Mouse (Mus musculus): ENCODE data around the gene Gm43064. TPM values are rescaled to one million over a fixed set of nuclear protein-coding genes. Genes with fewer than 3 reads are reported as not detected.
A peak's percentile ranks its signal among the peaks of the same experiment; 100 is the strongest.
"Not testable (repeated sequence)": the region's sequence is repeated elsewhere in the genome, so short reads cannot be mapped to it uniquely, and the experiment has no call there.

Gene Gm43064
- total RNA-seq (2022): not detected

DNA sequence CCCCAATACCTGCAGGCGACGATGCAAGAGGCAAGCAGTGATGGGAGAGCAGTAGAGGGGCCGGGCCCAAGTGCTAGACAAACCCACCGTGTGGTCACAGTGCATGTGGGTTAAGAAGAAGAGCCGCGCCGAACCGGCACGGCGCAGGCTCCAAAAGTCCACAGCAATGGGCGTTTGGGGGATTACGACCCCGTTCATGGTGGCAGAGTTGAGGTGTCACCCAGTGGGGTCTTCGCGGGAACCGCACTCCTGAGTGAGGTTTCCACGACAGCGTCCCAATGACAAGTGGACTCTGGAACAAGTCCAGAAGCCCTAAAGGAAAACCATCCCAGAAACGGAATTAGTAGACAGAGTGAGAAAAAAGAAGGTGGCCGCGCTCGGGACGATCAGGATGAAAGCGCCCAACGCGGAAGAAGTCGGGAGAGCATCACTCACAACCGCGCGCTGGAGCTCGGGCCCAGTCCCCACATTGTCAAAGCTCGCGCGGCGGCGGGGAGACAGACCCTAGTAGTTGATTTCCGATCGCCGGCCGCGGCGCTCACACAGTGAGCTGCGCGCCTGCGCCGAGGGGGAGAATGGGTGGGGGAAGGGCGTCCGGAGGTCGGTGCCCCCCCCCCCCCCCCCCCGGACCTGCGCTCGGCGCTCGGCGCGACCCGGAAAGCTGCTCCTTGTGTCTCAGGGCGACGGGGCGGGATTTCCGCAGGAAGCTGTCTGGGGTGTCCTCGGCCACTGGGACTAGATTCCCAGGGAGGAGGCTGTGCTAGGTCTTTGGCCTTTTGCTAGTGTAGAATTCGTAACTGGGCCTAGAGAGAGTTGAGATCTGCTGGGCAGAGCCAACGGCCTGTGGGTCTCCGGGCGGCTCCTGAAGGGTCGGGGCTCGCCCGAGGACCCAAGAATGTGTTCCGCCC lies at the start of gene Gm43064, which contains the start of the genes Dclre1b and Ap4b1:
TSS of gene Gm43064 (plus strand) at position 683 of the 908 bp plus-strand sequence.
TSS of gene Dclre1b (minus strand) at position 554 of the 908 bp plus-strand sequence.
TSS of gene Ap4b1 (plus strand) at position 630 of the 908 bp plus-strand sequence.
- peak; percentile 84 for DNase-seq

- DNase-seq: no peak
Measured at GRCm38 (mm10) chr3:103766789-103767188, 42.6 kb upstream of the Gm43064 start.

GRCm38 (mm10) chr3:103771531-103772130 lies 37.7 kb upstream of the Gm43064 start:
- peak; percentile 78 for DNase-seq

GRCm38 (mm10) chr3:103772846-103773245 lies 36.5 kb upstream of the Gm43064 start:
- no peak for DNase-seq

DNA sequence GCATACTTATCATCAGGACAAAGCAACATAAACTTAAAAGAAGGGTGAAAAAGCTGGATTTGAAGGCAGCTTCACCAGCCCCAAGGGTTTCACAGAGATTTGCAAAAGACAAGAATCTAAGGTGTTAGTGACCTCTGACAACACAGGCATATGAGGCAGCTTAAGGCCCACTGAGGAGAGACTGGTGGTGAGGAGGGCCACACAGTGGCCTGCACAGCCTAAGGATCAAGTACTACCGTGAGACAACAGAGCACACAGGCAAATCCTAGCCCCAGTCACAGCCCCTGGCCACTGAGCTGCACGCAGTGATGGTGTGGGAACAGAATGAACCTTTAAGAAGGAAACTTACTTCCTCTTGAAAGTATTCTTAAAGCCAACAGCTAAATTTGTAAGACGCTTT lies 35.9 kb upstream of the Gm43064 start:
- DNase-seq: no peak

GRCm38 (mm10) chr3:103774009-103774408 lies 35.4 kb upstream of the Gm43064 start:
- DNase-seq: no peak

DNA sequence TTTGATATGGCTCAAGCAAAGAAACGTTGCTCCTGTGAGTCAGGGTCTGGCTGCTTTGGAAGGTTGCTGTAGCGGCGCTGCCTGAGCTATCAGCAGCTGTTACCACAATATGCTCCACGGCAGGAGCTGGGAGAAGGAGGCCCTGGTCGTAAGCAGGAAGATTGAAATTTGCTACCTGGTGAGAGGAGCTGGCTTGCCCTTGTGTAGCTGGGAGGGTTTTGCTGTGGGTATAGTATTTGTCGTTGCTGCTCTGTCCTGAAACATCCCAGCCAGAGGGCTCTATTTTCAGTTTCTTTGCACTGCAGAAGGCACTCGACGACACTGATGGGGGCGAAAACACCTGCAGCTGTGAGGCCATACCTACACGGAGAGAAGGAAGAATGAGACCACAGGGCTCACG lies 31.4 kb upstream of the Gm43064 start:
- no peak for DNase-seq

- no peak for DNase-seq
Measured at GRCm38 (mm10) chr3:103778660-103779059, 30.7 kb upstream of the Gm43064 start.

GRCm38 (mm10) chr3:103779183-103779582 lies 30.2 kb upstream of the Gm43064 start:
- DNase-seq: no peak

- DNase-seq: no peak
Measured at GRCm38 (mm10) chr3:103780271-103780670, 29.1 kb upstream of the Gm43064 start.

- DNase-seq: no peak
Measured at GRCm38 (mm10) chr3:103780777-103781176, 28.6 kb upstream of the Gm43064 start.

- DNase-seq: no peak
Measured at GRCm38 (mm10) chr3:103782844-103783609, 26.3 kb upstream of the Gm43064 start.

- DNase-seq: no peak
Measured at GRCm38 (mm10) chr3:103787225-103787624, 22.1 kb upstream of the Gm43064 start.

GRCm38 (mm10) chr3:103789096-103789495 lies 20.3 kb upstream of the Gm43064 start:
- no peak for DNase-seq

GRCm38 (mm10) chr3:103789891-103790345 lies 19.5 kb upstream of the Gm43064 start:
- no peak for DNase-seq

DNA sequence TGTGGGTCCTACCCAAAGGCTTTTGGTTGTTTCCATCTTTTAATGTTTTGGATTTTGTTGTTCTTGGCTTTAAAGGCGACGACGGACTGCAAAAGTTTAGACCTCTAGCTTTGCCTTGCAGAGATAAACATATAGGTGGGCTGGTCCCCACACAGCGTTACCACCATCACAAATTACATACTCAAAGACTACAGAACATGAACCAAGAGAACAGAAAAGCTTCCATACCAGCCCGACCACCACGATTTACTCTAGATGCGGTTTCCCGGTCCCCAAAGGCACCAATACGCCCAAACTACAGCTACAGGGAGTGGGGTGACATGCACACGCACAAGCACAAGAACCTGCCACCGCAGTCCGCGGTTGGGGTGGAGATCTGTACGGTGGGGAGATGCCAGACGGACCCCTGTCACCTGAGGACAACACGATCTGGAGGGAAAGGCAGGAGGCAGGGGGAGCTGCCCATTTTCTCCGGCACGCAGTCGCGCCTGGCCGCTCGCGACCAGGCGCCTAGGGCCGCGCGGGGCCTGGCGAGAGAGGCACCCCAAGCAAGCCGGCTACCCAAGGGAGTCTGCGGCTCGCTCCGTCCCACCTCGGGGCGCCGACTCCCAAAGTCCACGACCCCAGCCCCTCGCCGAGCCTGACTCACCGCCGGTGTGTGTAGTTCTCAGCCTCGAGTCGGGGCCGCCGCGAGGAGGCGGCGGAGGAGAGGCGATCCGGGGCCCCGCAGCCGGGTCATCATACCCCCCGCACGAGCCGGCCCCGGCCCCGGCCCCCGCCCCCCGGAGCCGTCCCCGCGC lies 18.8 kb upstream of the Gm43064 start:
- DNase-seq: no peak

- DNase-seq: peak; percentile 92
Measured at GRCm38 (mm10) chr3:103791230-103792110, 17.9 kb upstream of the Gm43064 start, which contains the start of gene Hipk1. Gene Hipk1, minus strand, starts transcription at chr3:103791563.

GRCm38 (mm10) chr3:103792111-103792406 lies 17.3 kb upstream of the Gm43064 start:
- DNase-seq: not testable (repeated sequence)

- DNase-seq: no peak
Measured at GRCm38 (mm10) chr3:103792566-103792965, 16.8 kb upstream of the Gm43064 start.

- no peak for DNase-seq
Measured at GRCm38 (mm10) chr3:103796389-103796788, 13.0 kb upstream of the Gm43064 start.

DNA sequence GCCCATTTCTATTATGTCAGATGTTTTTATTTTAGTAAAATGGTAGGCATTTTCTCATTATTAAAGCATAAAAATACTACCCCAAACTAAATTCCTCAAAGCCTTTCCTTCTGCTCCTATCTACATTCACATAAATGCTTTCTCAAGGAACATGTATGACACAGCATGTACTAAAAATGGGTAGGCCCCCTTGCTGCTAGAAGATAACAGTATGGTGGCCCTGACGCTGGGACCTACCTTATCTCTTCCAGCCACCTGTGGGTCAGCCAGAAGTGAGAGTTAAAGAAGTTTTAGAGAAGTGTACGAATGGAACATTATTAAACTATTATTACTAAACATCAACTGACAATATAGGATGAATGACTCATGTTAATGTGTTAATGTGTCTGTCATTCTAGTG lies 9.9 kb upstream of the Gm43064 start:
- no peak for DNase-seq
